ENCODE assay signal across 16 mouse cellular contexts in the genomic region with DNA sequence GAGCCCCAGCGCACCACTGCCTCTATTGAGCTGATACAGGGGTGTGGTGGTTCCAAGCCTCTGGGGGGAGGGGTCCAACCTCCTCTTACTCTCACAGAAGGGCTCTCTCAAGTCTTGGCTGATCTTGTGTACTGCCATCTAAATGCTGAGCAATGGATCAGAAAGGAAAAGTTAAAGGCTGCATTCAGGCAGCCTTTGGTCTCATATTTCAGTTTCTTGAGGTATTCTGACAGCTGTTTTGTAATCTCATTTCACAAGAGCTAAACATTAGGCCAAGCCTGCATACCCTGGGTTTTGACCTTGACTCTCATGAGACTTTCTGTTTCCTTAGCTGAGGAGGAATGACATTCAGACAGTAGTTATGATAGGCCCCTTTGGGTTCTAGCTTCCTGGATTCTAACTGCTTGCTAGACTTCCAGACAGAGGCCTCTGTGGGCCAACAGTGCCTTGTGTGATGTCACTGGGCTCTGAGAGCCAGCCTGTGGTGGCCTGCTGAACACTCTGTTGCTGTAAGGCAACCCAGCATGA. TPM values are rescaled to one million over a fixed set of nuclear protein-coding genes. Genes with fewer than 3 reads are reported as not detected.
DNase-seq lines count a peak whose midpoint lies in the region; ATAC-seq and TF ChIP-seq lines count a peak whose summit lies in the region.
"Had no signal": no experiment of that assay in that cellular context is flagged by ENCODE, and none has a peak within 500 bp of the region (broad histone marks: within the 10 kb centered on the region; RNA-seq: fewer than 3 reads in every experiment).

TSS of gene Galntl5 (plus strand) at position 457 of the 528 bp plus-strand sequence.

- H3K79me3 ChIP-seq in C2C12 (ENCODE audit: low read depth): no peaks in the 10 kb centered on the region

- H3K79me2 ChIP-seq in C2C12 (ENCODE audit: control insufficient read depth, insufficient read depth): no peaks in the 10 kb centered on the region

- no peak within 1 kb of the TSS for H3K9ac ChIP-seq in embryonic facial prominence, embryonic 14.5 days (ENCODE audit: low read depth, low read length)
- no peak within 1 kb of the TSS; the same call in 1 of the 2 replicates for H3K9ac ChIP-seq in limb, embryonic 13.5 days
- H3K9ac ChIP-seq: hindbrain, embryonic 15.5 days; lung, embryonic 14.5 days had no signal

- no peak within 1 kb of the TSS for H3K4me2 ChIP-seq in embryonic facial prominence, embryonic 14.5 days (ENCODE audit: low read depth, low read length)
- H3K4me2 ChIP-seq in limb, embryonic 13.5 days (replicated peaks): no peak within 1 kb of the TSS
- H3K4me2 ChIP-seq: hindbrain, embryonic 15.5 days; lung, embryonic 14.5 days had no signal

- no peak for TF ChIP-seq CTCF in C2C12 (IDR thresholded peaks at IDR 0.05; ENCODE audit: control insufficient read depth, insufficient read depth, insufficient read length)

- WGBS in embryonic facial prominence, embryonic 14.5 days: 84% methylated on average over 1 of the region's 1 CpGs
- 82% methylated on average over 1 of the region's 1 CpGs for WGBS in limb, embryonic 13.5 days

- H3K27me3 ChIP-seq in C2C12 (ENCODE audit: control insufficient read depth, insufficient read depth, insufficient read length): no peaks in the 10 kb centered on the region
- no peaks in the 10 kb centered on the region for H3K27me3 ChIP-seq in embryonic facial prominence, embryonic 14.5 days (replicated peaks; ENCODE audit: control insufficient read depth, insufficient read depth, low read length)
- H3K27me3 ChIP-seq in limb, embryonic 13.5 days: no peaks in the 10 kb centered on the region
- H3K27me3 ChIP-seq: hindbrain, embryonic 15.5 days had no signal

- H3K36me3 ChIP-seq in C2C12 (ENCODE audit: control insufficient read depth, insufficient read depth): no peaks in the 10 kb centered on the region
- no peaks in the 10 kb centered on the region for H3K36me3 ChIP-seq in embryonic facial prominence, embryonic 14.5 days (ENCODE audit: control insufficient read depth, insufficient read depth, low read length)
- no peaks in the 10 kb centered on the region for H3K36me3 ChIP-seq in limb, embryonic 13.5 days
- H3K36me3 ChIP-seq: hindbrain, embryonic 15.5 days had no signal

- no peak within 1 kb of the TSS for H3K27ac ChIP-seq in embryonic facial prominence, embryonic 14.5 days (replicated peaks; ENCODE audit: low read depth, low read length)
- H3K27ac ChIP-seq in limb, embryonic 13.5 days: no peak within 1 kb of the TSS; the same call in 1 of the 2 replicates
- H3K27ac ChIP-seq: hindbrain, embryonic 15.5 days had no signal

- H3K4me3 ChIP-seq in C2C12 (ENCODE audit: insufficient read depth, poor library complexity, severe bottlenecking): no peak within 1 kb of the TSS
- no peak within 1 kb of the TSS for H3K4me3 ChIP-seq in embryonic facial prominence, embryonic 14.5 days (ENCODE audit: low read depth, low read length)
- H3K4me3 ChIP-seq in limb, embryonic 13.5 days: no peak within 1 kb of the TSS
- H3K4me3 ChIP-seq: hindbrain, embryonic 15.5 days had no signal

- no peak within 1 kb of the TSS for H3ac ChIP-seq in C2C12 (ENCODE audit: control insufficient read depth, insufficient read length, low read depth)

- peak; percentile 10 to 13 for DNase-seq in heart, adult 9 months (ENCODE audit: low spot score in 2 of 2)
- no peak for DNase-seq in heart, postnatal 4 days
- peak; percentile 27 for DNase-seq in embryonic facial prominence, embryonic 14.5 days (ENCODE audit: low spot score)
- no peak for DNase-seq in thymus, postnatal 14 days
- no peak for DNase-seq in spleen, adult 18-20 months
- DNase-seq in layer of hippocampus, postnatal 36 days: no peak
- DNase-seq: gastrocnemius, postnatal 36 days; lung, embryonic 14.5 days; thymus, postnatal 36 days had no signal

- no peaks in the 10 kb centered on the region for H3K4me1 ChIP-seq in embryonic facial prominence, embryonic 14.5 days (ENCODE audit: control insufficient read depth, insufficient read depth, low read length)
- H3K4me1 ChIP-seq in limb, embryonic 13.5 days: 0 out of 2 replicates have a peak, but pooled peaks cover 8% of the 10 kb centered on the region
- H3K4me1 ChIP-seq: hindbrain, embryonic 15.5 days had no signal

- H3K9me3 ChIP-seq in embryonic facial prominence, embryonic 14.5 days (ENCODE audit: control insufficient read depth, low read length): no peaks in the 10 kb centered on the region
- H3K9me3 ChIP-seq in limb, embryonic 13.5 days: no peaks in the 10 kb centered on the region
- H3K9me3 ChIP-seq: hindbrain, embryonic 15.5 days had no signal

- peak; percentile 12; the same call in 1 of the 2 replicates for ATAC-seq in embryonic facial prominence, embryonic 14.5 days (ENCODE audit: low read depth)
- peak; percentile 51; the same call in 1 of the 2 replicates for ATAC-seq in limb, embryonic 13.5 days (ENCODE audit: low FRiP score, low read depth)
- ATAC-seq: CD4-positive, CD25-positive, alpha-beta regulatory T cell, adult 4 months; forebrain, embryonic 14.5 days had no signal

TF ChIP-seq in C2C12, 6 proteins besides CTCF, POLR2A, EP300 and RAD21:
- TF ChIP-seq USF1 (IDR thresholded peaks at IDR 0.05; ENCODE audit: low read depth): no peak
- peak; percentile 22 for TF ChIP-seq CEBPB (IDR thresholded peaks at IDR 0.05; ENCODE audit: low read depth)
- TF ChIP-seq FOSL1 (IDR thresholded peaks at IDR 0.05; ENCODE audit: insufficient read depth, low read length, poor library complexity, severe bottlenecking): no peak
- peak; percentile 27 for TF ChIP-seq MYOD1 (IDR thresholded peaks at IDR 0.05; ENCODE audit: control insufficient read depth, insufficient read length, low read depth)
- no peak for TF ChIP-seq MYOG (IDR thresholded peaks at IDR 0.05; ENCODE audit: control insufficient read depth, extremely low read depth, insufficient read length)

RNA-seq across cellular contexts. Expression of gene Galntl5, which starts in this region (rescaled TPM):
- not detected for total RNA-seq in heart, postnatal 4 days (2021)
- not detected for polyA plus RNA-seq in C2C12 (2012; fragmentation: generic; extraction: Trizol)
- polyA plus RNA-seq in embryonic facial prominence, embryonic 14.5 days (2014; fragmentation: Nextera tagmentation; extraction: Ambion mirVana): not detected in 2 replicates
- not detected in 2 replicates for polyA plus RNA-seq in limb, embryonic 13.5 days (2015; fragmentation: Nextera tagmentation; extraction: Ambion mirVana)
- total RNA-seq in layer of hippocampus, postnatal 36 days (2021): not detected
- total RNA-seq: gastrocnemius, postnatal 36 days; left cerebral cortex, adult 18-20 months had no signal
- polyA plus RNA-seq: CD4-positive, CD25-positive, alpha-beta regulatory T cell, adult 4 months; cortical plate, adult 2 months; forebrain, embryonic 14.5 days; hindbrain, embryonic 15.5 days; lung, embryonic 14.5 days had no signal

Comparison
In these comparisons a context has a peak if more than half of its experiments do, and no peak if none do; other contexts are left out.
1. DNase-seq: peak in heart, adult 9 months (2 of 2); none in heart, postnatal 4 days (single experiment), thymus, postnatal 14 days (single experiment), spleen, adult 18-20 months (0 of 2) and layer of hippocampus, postnatal 36 days (0 of 2).
2. Peak in DNase-seq and ATAC-seq in embryonic facial prominence, embryonic 14.5 days; RNA of the gene not detected or under 1 TPM.
3. Peak in ATAC-seq in limb, embryonic 13.5 days; RNA of the gene not detected or under 1 TPM.